Mouse (Mus musculus): ENCODE data around the gene Elfn1.

Gene Elfn1

DNA sequence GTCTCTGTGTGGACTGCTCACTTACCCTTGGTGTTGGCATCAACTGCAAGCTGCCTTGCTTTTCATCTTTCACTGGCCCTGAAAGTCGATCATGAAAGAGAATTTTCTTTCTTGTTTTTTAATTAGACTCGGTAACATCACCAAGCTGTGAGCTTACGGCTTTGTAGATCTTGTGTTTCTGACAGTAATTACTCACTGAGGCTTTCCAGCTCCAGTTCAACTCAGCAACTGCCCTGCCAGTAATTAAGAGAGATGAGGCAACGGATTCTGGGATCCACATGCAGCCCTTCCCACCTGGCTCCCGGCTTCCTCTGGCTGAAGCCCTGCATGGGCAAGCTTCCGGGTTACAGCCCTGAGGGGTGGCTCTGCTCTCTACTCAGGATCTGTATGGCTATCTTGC, 115.1 kb downstream of the Elfn1 start:
- DNase-seq (ENCODE audit: low spot score in 2 of 2): no peak

DNA sequence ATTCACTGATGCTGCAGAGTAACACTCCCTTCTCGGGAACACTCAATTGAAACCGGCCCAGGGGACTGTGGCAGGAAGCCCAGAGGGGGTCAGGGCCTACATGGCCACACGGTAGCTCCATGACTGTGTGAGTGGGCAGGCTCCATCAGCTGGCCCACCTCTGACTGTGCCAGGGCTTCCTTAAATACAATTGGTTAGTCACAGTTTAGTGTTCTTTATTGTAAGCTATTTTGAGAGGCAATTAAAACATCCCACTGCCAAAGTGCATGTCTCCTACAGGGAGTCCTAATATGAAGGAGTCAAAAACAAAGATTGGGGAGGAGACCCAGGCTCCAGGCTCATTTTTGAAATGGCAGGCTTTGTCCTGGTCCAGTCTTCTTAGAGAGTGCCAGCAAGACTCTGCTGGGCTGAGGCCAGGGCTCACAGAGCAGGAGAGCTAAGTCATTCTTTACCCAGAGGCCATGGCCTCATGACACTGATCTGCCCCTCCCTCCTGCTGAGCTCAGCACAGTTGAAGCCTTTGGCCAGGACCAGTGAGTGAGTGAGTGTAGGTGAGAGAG, 116.3 kb downstream of the Elfn1 start:
- no peak for DNase-seq (ENCODE audit: low spot score in 2 of 2)

Measured in thymus, postnatal 10 days (tissue).